Mouse (Mus musculus) brain, embryonic 14.5 days (tissue): Measurements from ENCODE around the gene Crip3.

Experiments used
- CTCF ChIP-seq: fragments of 200-500 bp; IDR thresholded peaks from 2 replicates; pipeline ENCODE4 v1.5.1; 2012; ENCODE audit warnings: inconsistent platforms, mild to moderate bottlenecking, moderate library complexity, borderline replicate concordance; ENCODE audit not compliant: insufficient read depth, insufficient read length; ENCODE audit errors: extremely low read depth
- POLR2A ChIP-seq: fragments of 200-500 bp; IDR thresholded peaks from 2 replicates; pipeline ENCODE4 v1.6.1; 2012; ENCODE audit warnings: mild to moderate bottlenecking, inconsistent platforms, borderline replicate concordance; ENCODE audit not compliant: poor library complexity, insufficient read depth, insufficient read length, severe bottlenecking; ENCODE audit errors: extremely low read depth

- TF ChIP-seq POLR2A, result no peak
- TF ChIP-seq CTCF, result no peak
Observed at GRCm38 (mm10) chr17:46454539-46454938, 25.8 kb downstream of the Crip3 start.
